Mouse (Mus musculus) spleen, adult 2 months (tissue): Measurements from ENCODE around the gene Tmem109.

Source experiments
- CTCF ChIP-seq: fragments of 200-500 bp; IDR thresholded peaks from 2 replicates; pipeline ENCODE4 v1.5.1; 2011; ENCODE audit warnings: mild to moderate bottlenecking, inconsistent platforms; ENCODE audit not compliant: insufficient read depth, insufficient read length, insufficient replicate concordance; ENCODE audit errors: extremely low read depth
- POLR2A ChIP-seq: fragments of 200-500 bp; IDR thresholded peaks from 2 replicates; pipeline ENCODE4 v1.6.1; 2011; ENCODE audit warnings: low read depth, low read length, inconsistent platforms

- TF ChIP-seq CTCF (no peak), POLR2A (no peak)
Observed at GRCm38 (mm10) chr19:10845454-10845853, 36.3 kb downstream of the Tmem109 start.
